ENCODE assay signal across 8 mouse cellular contexts in genomic region chr16:11143706-11144483, GRCm38 (mm10). TPM values are rescaled to one million over a fixed set of nuclear protein-coding genes. Genes with fewer than 3 reads are reported as not detected.
A peak's percentile ranks its signal among the peaks of the same experiment; 100 is the strongest.
DNase-seq lines count a peak whose midpoint lies in the region; ATAC-seq and TF ChIP-seq lines count a peak whose summit lies in the region.
"Not testable (repeated sequence)": the region's sequence is repeated elsewhere in the genome, so short reads cannot be mapped to it uniquely, and the experiment has no call there.

No protein-coding gene starts in this region.

- H3K27ac ChIP-seq in ES-Bruce4 (ENCODE audit: insufficient read depth, low read length); cerebellum, adult 2 months (ENCODE audit: insufficient read depth, low read length); hindbrain, embryonic 11.5 days (ENCODE audit: low read depth, low read length): not testable (repeated sequence)

- ATAC-seq in hindbrain, embryonic 11.5 days (ENCODE audit: low FRiP score), result not testable (repeated sequence)

- not testable (repeated sequence) for H3K36me3 ChIP-seq in ES-Bruce4 (ENCODE audit: control insufficient read depth, insufficient read depth, low read length, poor library complexity, severe bottlenecking); hindbrain, embryonic 11.5 days (ENCODE audit: control insufficient read depth, insufficient read depth, low read length)

- H3K9me3 ChIP-seq in ES-Bruce4 (replicated peaks; ENCODE audit: control insufficient read depth, insufficient read depth, low read length, poor library complexity, severe bottlenecking); hindbrain, embryonic 11.5 days (ENCODE audit: control insufficient read depth, low read length): not testable (repeated sequence)

- TF ChIP-seq EP300 in ES-Bruce4 (IDR thresholded peaks at IDR 0.05; ENCODE audit: insufficient read depth, low read depth, low read length), result not testable (repeated sequence)

- TF ChIP-seq CTCF in ES-Bruce4 (IDR thresholded peaks at IDR 0.05; ENCODE audit: low read depth, low read length); cerebellum, adult 2 months (IDR thresholded peaks at IDR 0.05; ENCODE audit: borderline replicate concordance, insufficient read depth, low read depth, low read length): not testable (repeated sequence)

- WGBS in cerebellum, adult 2 months, result 18% methylated on average over 56 of the region's 56 CpGs
- 15% methylated on average over 54 of the region's 56 CpGs for WGBS in hindbrain, embryonic 11.5 days

- not testable (repeated sequence) for H3K9ac ChIP-seq in ES-Bruce4 (ENCODE audit: low read depth, poor library complexity, severe bottlenecking); hindbrain, embryonic 11.5 days (ENCODE audit: low read depth, low read length)

- H3K4me3 ChIP-seq in ES-Bruce4 (ENCODE audit: low read depth, low read length), result peak overlapping the region; percentile 10
- H3K4me3 ChIP-seq in cerebellum, adult 2 months (replicated peaks; ENCODE audit: insufficient read depth, low read depth, low read length); hindbrain, embryonic 11.5 days (ENCODE audit: low read depth, low read length): not testable (repeated sequence)

- H3K27me3 ChIP-seq in ES-Bruce4 (ENCODE audit: control insufficient read depth, insufficient read depth, low read length, poor library complexity, severe bottlenecking); cerebellum, adult 2 months (ENCODE audit: control insufficient read depth, insufficient read depth, low read length); hindbrain, embryonic 11.5 days (ENCODE audit: control insufficient read depth, insufficient read depth, low read length): not testable (repeated sequence)

- TF ChIP-seq POLR2A in ES-Bruce4 (IDR thresholded peaks at IDR 0.05; ENCODE audit: insufficient read depth, low read length); cerebellum, adult 2 months (IDR thresholded peaks at IDR 0.05; ENCODE audit: borderline replicate concordance, insufficient read depth, low read length): not testable (repeated sequence)

- not testable (repeated sequence) for H3K4me1 ChIP-seq in ES-Bruce4 (ENCODE audit: control insufficient read depth, insufficient read depth, low read length); cerebellum, adult 2 months (ENCODE audit: control insufficient read depth, insufficient read depth, low read length); hindbrain, embryonic 11.5 days (replicated peaks; ENCODE audit: control insufficient read depth, insufficient read depth, low read length)

- H3K4me2 ChIP-seq in hindbrain, embryonic 11.5 days (replicated peaks; ENCODE audit: low read depth, low read length), result not testable (repeated sequence)

- DNase-seq in cerebellum, adult 2 months, result peak; percentile 97 to 100
- DNase-seq in gastrocnemius, adult 18-20 months (ENCODE audit: low spot score), result peak; percentile 100
- DNase-seq in hindbrain, embryonic 11.5 days (ENCODE audit: low spot score), result peak; percentile 31
- peak; percentile 100 for DNase-seq in layer of hippocampus, postnatal 10 days (ENCODE audit: low spot score in 2 of 2)
- DNase-seq in lung, postnatal 10 days, result peak; percentile 98
- DNase-seq in right cerebral cortex, postnatal 25 days, result peak; percentile 100
- peak; percentile 100 for DNase-seq in thymus, postnatal 4 days

RNA-seq across cellular contexts. Expression of gene Txndc11, which starts 9.4 kb away (rescaled TPM):
- 21.1 and 22.5 TPM in 2 replicates for polyA plus RNA-seq in ES-Bruce4 (2011; ENCODE audit: insufficient read depth, insufficient read length, low read depth, missing spikeins)
- 34.5 and 34.8 TPM in 2 replicates for polyA plus RNA-seq in cerebellum, adult 2 months (2012; rRNA removed)
- total RNA-seq in gastrocnemius, adult 18-20 months (2021), result 1 to 10 TPM; 6.7 to 9.0 TPM
- polyA plus RNA-seq in hindbrain, embryonic 11.5 days (2014; fragmentation: Nextera tagmentation; extraction: Ambion mirVana), result 31.3 and 33.4 TPM in 2 replicates
- total RNA-seq in layer of hippocampus, postnatal 10 days (2021), result 10 to 100 TPM; 36.5 to 39.1 TPM

RNA-seq across cellular contexts. Expression of gene Zc3h7a, which starts 32.3 kb away (rescaled TPM):
- polyA plus RNA-seq in ES-Bruce4 (2011; ENCODE audit: insufficient read depth, insufficient read length, low read depth, missing spikeins), result 89.9 and 116 TPM in 2 replicates
- 70.8 and 73.6 TPM in 2 replicates for polyA plus RNA-seq in cerebellum, adult 2 months (2012; rRNA removed)
- total RNA-seq in gastrocnemius, adult 18-20 months (2021), result 10 to 100 TPM; 10.3 to 16.8 TPM
- 104 and 113 TPM in 2 replicates for polyA plus RNA-seq in hindbrain, embryonic 11.5 days (2014; fragmentation: Nextera tagmentation; extraction: Ambion mirVana)
- total RNA-seq in layer of hippocampus, postnatal 10 days (2021), result 10 to 100 TPM; 66.6 to 79.4 TPM

RNA-seq across cellular contexts. Expression of gene Rsl1d1, which starts 59.2 kb away (rescaled TPM):
- polyA plus RNA-seq in ES-Bruce4 (2011; ENCODE audit: insufficient read depth, insufficient read length, low read depth, missing spikeins), result 341 and 391 TPM in 2 replicates
- polyA plus RNA-seq in cerebellum, adult 2 months (2012; rRNA removed), result 44.9 and 45.2 TPM in 2 replicates
- 10 to 100 TPM; 42.7 to 44.9 TPM for total RNA-seq in gastrocnemius, adult 18-20 months (2021)
- polyA plus RNA-seq in hindbrain, embryonic 11.5 days (2014; fragmentation: Nextera tagmentation; extraction: Ambion mirVana), result 245 and 259 TPM in 2 replicates
- 10 to 100 TPM; 58.0 to 62.6 TPM for total RNA-seq in layer of hippocampus, postnatal 10 days (2021)

Comparison
In these comparisons a context has a peak if more than half of its experiments do, and no peak if none do; other contexts are left out.
1. DNase-seq: peak in every context shown above with its lines; median percentile 100 in gastrocnemius, adult 18-20 months; 100 in layer of hippocampus, postnatal 10 days; 100 in right cerebral cortex, postnatal 25 days; 100 in thymus, postnatal 4 days; 98 in cerebellum, adult 2 months; 98 in lung, postnatal 10 days; 31 in hindbrain, embryonic 11.5 days.